Mouse (Mus musculus) cerebellum, adult 2 months (tissue): ENCODE data around the gene BC030867.

Experiments
- CTCF ChIP-seq: fragments of 200-500 bp; IDR thresholded peaks from 2 replicates; pipeline ENCODE4 v1.5.1; 2011; ENCODE audit warnings: low read depth, mild to moderate bottlenecking, control low read depth, low read length, moderate library complexity, borderline replicate concordance; ENCODE audit not compliant: insufficient read depth
- POLR2A ChIP-seq: fragments of 200-500 bp; IDR thresholded peaks from 2 replicates; pipeline ENCODE4 v1.6.1; 2011; ENCODE audit warnings: low read length, control low read depth, borderline replicate concordance; ENCODE audit not compliant: insufficient read depth

DNA sequence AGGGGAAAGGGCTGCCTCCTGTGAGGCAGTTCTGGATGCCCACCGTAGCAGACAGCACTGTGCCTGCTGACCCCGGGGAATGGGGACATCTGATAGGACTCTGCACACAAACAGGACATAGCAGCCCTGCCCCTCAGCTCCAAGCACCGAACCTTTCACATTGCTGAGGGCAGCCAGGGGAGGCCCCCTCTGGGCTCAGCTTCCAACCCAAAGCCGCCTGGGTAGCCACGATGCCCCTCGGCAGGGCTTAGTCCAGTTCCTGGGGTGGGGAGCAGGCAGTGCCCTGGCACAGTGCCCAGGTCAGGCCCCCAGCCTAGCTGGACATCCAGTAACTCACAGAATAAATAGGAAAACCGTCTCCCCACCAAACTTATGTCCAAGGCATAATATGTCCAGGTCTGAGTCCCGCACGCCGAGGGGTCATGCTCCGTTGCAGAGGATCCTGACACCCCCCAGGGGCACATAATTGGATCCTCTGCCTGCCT lies 42.4 kb downstream of the BC030867 start:
- TF ChIP-seq POLR2A (no peak), CTCF (no peak)
